Mouse (Mus musculus): ENCODE measurements around the gene Tcte2. TPM values are rescaled to one million over a fixed set of nuclear protein-coding genes. Genes with fewer than 3 reads are reported as not detected.

The Tcte2 gene
- polyA plus RNA-seq, 1 experiment from 2014 or later: 6.3 TPM

DNA sequence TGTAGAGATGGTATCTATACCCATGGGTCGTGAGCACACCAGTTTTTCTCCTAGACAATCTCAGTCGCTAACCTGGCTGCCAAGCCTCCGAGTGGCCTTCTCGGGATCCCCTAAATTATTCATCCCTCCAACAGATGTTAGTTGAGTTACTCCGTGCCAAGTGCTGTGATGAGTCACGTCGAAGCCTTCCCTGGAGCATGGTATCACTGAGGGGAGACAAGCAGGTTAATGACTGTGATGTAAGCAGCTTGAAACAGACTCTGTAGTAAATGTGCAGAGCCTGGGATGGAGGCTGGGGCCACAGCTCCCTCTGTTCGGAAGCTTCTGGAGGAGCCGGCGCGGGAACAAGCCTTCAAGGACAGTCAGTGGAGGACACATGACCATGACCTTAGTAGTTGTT is 44.2 kb downstream of the Tcte2 start:
- Histone ChIP-seq H3K4me1 (peaks cover 5% of the 10 kb centered on the region; the same call in 1 of the 2 replicates), H3K9me3 (replicated peaks) (no peaks in the 10 kb centered on the region), H3K27me3 (no peaks in the 10 kb centered on the region), H3K4me3 (replicated peaks) (no peak overlapping the region), H3K4me2 (replicated peaks) (no peak overlapping the region), H3K27ac (replicated peaks) (no peak overlapping the region), H3K36me3 (no peaks in the 10 kb centered on the region), H3K9ac (no peak overlapping the region)
- ATAC-seq (ENCODE audit: insufficient number of reproducible peaks, low FRiP score, low TSS enrichment, low read depth): no peak
- WGBS: 79% methylated on average over 11 of the region's 11 CpGs

GRCm38 (mm10) chr17:13716336-13716735 is 45.3 kb downstream of the Tcte2 start:
- ATAC-seq (ENCODE audit: insufficient number of reproducible peaks, low FRiP score, low TSS enrichment, low read depth): no peak
- no peaks in the 10 kb centered on the region for H3K27me3 ChIP-seq

DNA sequence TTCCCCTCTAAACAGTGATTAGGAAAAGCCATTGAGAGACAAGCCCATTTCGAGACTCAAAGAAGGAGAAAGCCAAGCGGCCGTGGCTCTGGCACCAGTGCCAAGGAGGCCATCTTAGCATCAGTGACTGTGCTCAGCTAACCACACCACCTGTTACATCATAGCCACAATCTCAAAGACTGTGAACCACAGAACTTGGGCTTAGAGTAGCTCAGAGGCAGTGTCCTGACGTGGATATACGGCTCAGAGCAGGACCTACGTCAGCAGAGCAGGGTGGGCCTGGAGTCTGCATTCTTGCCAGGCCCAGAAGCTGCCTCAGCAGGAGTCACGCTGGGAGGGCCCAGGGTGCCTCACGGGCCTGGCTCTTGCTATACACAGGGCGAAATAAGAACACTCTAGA is 46.1 kb downstream of the Tcte2 start:
- no peak overlapping the region for H3K9ac ChIP-seq
- ATAC-seq (ENCODE audit: insufficient number of reproducible peaks, low FRiP score, low TSS enrichment, low read depth): no peak
- no peak overlapping the region for H3K27ac ChIP-seq (replicated peaks)
- no peaks in the 10 kb centered on the region for H3K27me3 ChIP-seq
- no peak overlapping the region for H3K4me3 ChIP-seq (replicated peaks)
- H3K4me2 ChIP-seq (replicated peaks): no peak overlapping the region
- WGBS: 68% methylated on average over 9 of the region's 9 CpGs
- H3K4me1 ChIP-seq: peaks cover 5% of the 10 kb centered on the region; the same call in 1 of the 2 replicates
- H3K36me3 ChIP-seq: no peaks in the 10 kb centered on the region
- no peaks in the 10 kb centered on the region for H3K9me3 ChIP-seq (replicated peaks)

More at GRCm38 (mm10) chr17:13716336-13716735, 45.3 kb downstream of the Tcte2 start:
- Histone ChIP-seq H3K4me1 (peaks cover 5% of the 10 kb centered on the region; the same call in 1 of the 2 replicates), H3K9me3 (replicated peaks) (no peaks in the 10 kb centered on the region), H3K27ac (replicated peaks) (no peak overlapping the region), H3K4me2 (replicated peaks) (no peak overlapping the region), H3K4me3 (replicated peaks) (no peak overlapping the region), H3K9ac (no peak overlapping the region), H3K36me3 (no peaks in the 10 kb centered on the region)
- WGBS: 82% methylated on average over 6 of the region's 6 CpGs

GRCm38 (mm10) chr17:13714654-13715053 is 47.0 kb downstream of the Tcte2 start:
- H3K27ac ChIP-seq (replicated peaks): peak overlapping the region; percentile 51; the same call in 1 of the 2 replicates

DNA sequence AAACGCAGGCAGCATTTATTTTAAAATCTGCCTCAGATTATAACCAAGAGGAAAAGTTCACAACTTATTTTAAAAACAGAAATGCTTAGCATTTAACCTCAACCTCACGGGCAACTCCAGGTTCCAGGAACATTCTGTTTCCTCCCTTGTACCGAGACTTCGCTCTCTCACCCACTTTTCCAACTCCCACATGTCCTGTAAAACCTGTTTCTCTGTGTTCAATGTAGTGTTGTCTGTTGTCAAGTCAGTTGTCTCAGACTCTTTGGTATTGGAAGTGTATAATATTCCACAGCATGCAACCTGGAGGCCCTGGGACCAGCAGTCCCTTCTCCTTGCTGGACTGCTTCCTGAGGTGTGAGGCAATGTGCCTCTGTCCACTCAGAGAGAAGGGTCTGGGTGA is 47.5 kb downstream of the Tcte2 start:
- no peak overlapping the region for H3K4me3 ChIP-seq (replicated peaks)
- WGBS: 66% methylated on average over 4 of the region's 4 CpGs
- H3K9me3 ChIP-seq (replicated peaks): no peaks in the 10 kb centered on the region
- H3K36me3 ChIP-seq: no peaks in the 10 kb centered on the region
- peaks cover 5% of the 10 kb centered on the region; the same call in 1 of the 2 replicates for H3K4me1 ChIP-seq
- ATAC-seq (ENCODE audit: insufficient number of reproducible peaks, low FRiP score, low TSS enrichment, low read depth): no peak
- H3K9ac ChIP-seq: no peak overlapping the region
- H3K27ac ChIP-seq (replicated peaks): peak overlapping the region; percentile 51; the same call in 1 of the 2 replicates
- H3K4me2 ChIP-seq (replicated peaks): no peak overlapping the region
- H3K27me3 ChIP-seq: no peaks in the 10 kb centered on the region

More at GRCm38 (mm10) chr17:13714654-13715053, 47.0 kb downstream of the Tcte2 start:
- WGBS: 47% methylated on average over 4 of the region's 4 CpGs
- no peaks in the 10 kb centered on the region for H3K36me3 ChIP-seq
- no peak overlapping the region for H3K4me3 ChIP-seq (replicated peaks)
- no peaks in the 10 kb centered on the region for H3K9me3 ChIP-seq (replicated peaks)
- no peaks in the 10 kb centered on the region for H3K27me3 ChIP-seq
- no peak; the same call in 1 of the 2 replicates for ATAC-seq (ENCODE audit: insufficient number of reproducible peaks, low FRiP score, low TSS enrichment, low read depth)
- H3K4me2 ChIP-seq (replicated peaks): no peak overlapping the region
- H3K9ac ChIP-seq: no peak overlapping the region
- H3K4me1 ChIP-seq: peaks cover 5% of the 10 kb centered on the region; the same call in 1 of the 2 replicates

DNA sequence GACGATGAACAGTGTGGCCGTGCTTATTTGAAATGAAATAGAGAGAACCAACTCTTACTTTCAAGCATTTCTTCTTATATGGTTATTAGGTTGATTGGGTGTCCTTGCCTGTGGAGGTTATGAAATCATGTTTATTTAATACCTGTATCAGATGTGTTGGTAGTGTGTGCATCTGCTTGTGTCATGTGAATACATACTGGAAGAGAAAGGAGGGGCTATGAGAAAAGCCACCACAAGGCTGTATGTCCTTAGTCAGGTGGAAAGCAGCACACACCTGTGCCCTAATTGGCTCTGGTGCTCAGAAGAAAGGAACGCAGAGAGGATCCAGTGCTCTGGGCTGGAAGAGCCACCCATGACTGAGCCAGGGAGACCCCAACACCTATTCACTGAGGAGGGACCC is 49.1 kb downstream of the Tcte2 start:
- no peak overlapping the region for H3K27ac ChIP-seq (replicated peaks)
- H3K4me3 ChIP-seq (replicated peaks): no peak overlapping the region
- no peaks in the 10 kb centered on the region for H3K27me3 ChIP-seq
- H3K9me3 ChIP-seq (replicated peaks): no peaks in the 10 kb centered on the region
- peaks cover 5% of the 10 kb centered on the region; the same call in 1 of the 2 replicates for H3K4me1 ChIP-seq
- H3K36me3 ChIP-seq: no peaks in the 10 kb centered on the region
- H3K4me2 ChIP-seq (replicated peaks): no peak overlapping the region
- no peak overlapping the region for H3K9ac ChIP-seq
- 92% methylated on average over 3 of the region's 3 CpGs for WGBS
- ATAC-seq (ENCODE audit: insufficient number of reproducible peaks, low FRiP score, low TSS enrichment, low read depth): no peak

- Histone ChIP-seq H3K4me1 (peaks cover 5% of the 10 kb centered on the region; the same call in 1 of the 2 replicates), H3K36me3 (no peaks in the 10 kb centered on the region), H3K27me3 (no peaks in the 10 kb centered on the region), H3K27ac (replicated peaks) (no peak overlapping the region), H3K9me3 (replicated peaks) (no peaks in the 10 kb centered on the region), H3K4me3 (replicated peaks) (no peak overlapping the region), H3K9ac (no peak overlapping the region), H3K4me2 (replicated peaks) (no peak overlapping the region)
- 64% methylated on average over 6 of the region's 6 CpGs for WGBS
- ATAC-seq (ENCODE audit: insufficient number of reproducible peaks, low FRiP score, low TSS enrichment, low read depth): peak; percentile 27; the same call in 1 of the 2 replicates
These were observed 49.5 kb downstream of the Tcte2 start for GRCm38 (mm10) chr17:13712116-13712515.

- ATAC-seq (ENCODE audit: insufficient number of reproducible peaks, low FRiP score, low TSS enrichment, low read depth): no peak
- 67% methylated on average over 5 of the region's 5 CpGs for WGBS
- Histone ChIP-seq H3K4me2 (replicated peaks) (no peak overlapping the region), H3K27ac (replicated peaks) (no peak overlapping the region), H3K36me3 (no peaks in the 10 kb centered on the region), H3K4me3 (replicated peaks) (no peak overlapping the region), H3K9me3 (replicated peaks) (no peaks in the 10 kb centered on the region), H3K9ac (no peak overlapping the region), H3K4me1 (peaks cover 5% of the 10 kb centered on the region; the same call in 1 of the 2 replicates), H3K27me3 (no peaks in the 10 kb centered on the region)
These were observed 50.5 kb downstream of the Tcte2 start for GRCm38 (mm10) chr17:13711173-13711572.

GRCm38 (mm10) chr17:13705481-13705921 is 56.1 kb downstream of the Tcte2 start:
- no peak overlapping the region for H3K4me2 ChIP-seq (replicated peaks)
- 44% methylated on average over 4 of the region's 4 CpGs for WGBS
- no peak overlapping the region for H3K27ac ChIP-seq (replicated peaks)
- H3K9ac ChIP-seq: no peak overlapping the region
- H3K36me3 ChIP-seq: no peaks in the 10 kb centered on the region
- no peak for ATAC-seq (ENCODE audit: insufficient number of reproducible peaks, low FRiP score, low TSS enrichment, low read depth)
- no peaks in the 10 kb centered on the region for H3K9me3 ChIP-seq (replicated peaks)
- peaks cover 4% of the 10 kb centered on the region for H3K4me1 ChIP-seq
- no peaks in the 10 kb centered on the region for H3K27me3 ChIP-seq
- H3K4me3 ChIP-seq (replicated peaks): no peak overlapping the region

GRCm38 (mm10) chr17:13703611-13704320 is 57.9 kb downstream of the Tcte2 start:
- ATAC-seq (ENCODE audit: insufficient number of reproducible peaks, low FRiP score, low TSS enrichment, low read depth): no peak
- no peaks in the 10 kb centered on the region for H3K9me3 ChIP-seq (replicated peaks)
- H3K4me3 ChIP-seq (replicated peaks): no peak overlapping the region
- no peak overlapping the region for H3K9ac ChIP-seq
- no peaks in the 10 kb centered on the region for H3K36me3 ChIP-seq
- no peaks in the 10 kb centered on the region for H3K27me3 ChIP-seq
- no peak overlapping the region for H3K4me2 ChIP-seq (replicated peaks)
- WGBS: 53% methylated on average over 9 of the region's 9 CpGs
- H3K27ac ChIP-seq (replicated peaks): no peak overlapping the region
- H3K4me1 ChIP-seq: peaks cover 15% of the 10 kb centered on the region

GRCm38 (mm10) chr17:13700131-13701016 is 61.3 kb downstream of the Tcte2 start:
- Histone ChIP-seq H3K4me1 (peaks cover 15% of the 10 kb centered on the region), H3K27me3 (no peaks in the 10 kb centered on the region), H3K36me3 (no peaks in the 10 kb centered on the region), H3K9ac (no peak overlapping the region), H3K27ac (replicated peaks) (peak overlapping the region; percentile 75), H3K4me3 (replicated peaks) (no peak overlapping the region), H3K9me3 (replicated peaks) (no peaks in the 10 kb centered on the region), H3K4me2 (replicated peaks) (no peak overlapping the region)
- peak; percentile 76 for ATAC-seq (ENCODE audit: insufficient number of reproducible peaks, low FRiP score, low TSS enrichment, low read depth)
- WGBS: 14% methylated on average over 4 of the region's 4 CpGs

All from embryonic facial prominence, embryonic 15.5 days (tissue).